Mouse (Mus musculus) megakaryocyte-erythroid progenitor cell, adult 5-6 weeks (primary cell): ENCODE results near the gene Wnt5b. TPM values are rescaled to one million over a fixed set of nuclear protein-coding genes. Genes with fewer than 3 reads are reported as not detected.
"Not testable (repeated sequence)": the region's sequence is repeated elsewhere in the genome, so short reads cannot be mapped to it uniquely, and the experiment has no call there.

Experiments
- ATAC-seq: replicated peaks from 2 replicates; pipeline ENCODE4 v1.8.0; 2016; ENCODE audit warnings: mild to moderate bottlenecking, inconsistent platforms; ENCODE audit not compliant: severe bottlenecking, poor library complexity, low FRiP score, low TSS enrichment
- total RNA-seq, 2 experiments: library from RNA; stranded (forward) in 1 of 2; stranded (reverse) in 1 of 2; fragments of 200-1000, 215-1000 nt in 1 of 2; fragments of >200 nt in 1 of 2; fragmentation: Nextera tagmentation in 1 of 2; gene quantifications; 2 replicates each; pipeline ENCODE4 v1.2.3; 2014 to 2017

The Wnt5b gene
- total RNA-seq, 2 experiments from 2014 or later: not detected

DNA sequence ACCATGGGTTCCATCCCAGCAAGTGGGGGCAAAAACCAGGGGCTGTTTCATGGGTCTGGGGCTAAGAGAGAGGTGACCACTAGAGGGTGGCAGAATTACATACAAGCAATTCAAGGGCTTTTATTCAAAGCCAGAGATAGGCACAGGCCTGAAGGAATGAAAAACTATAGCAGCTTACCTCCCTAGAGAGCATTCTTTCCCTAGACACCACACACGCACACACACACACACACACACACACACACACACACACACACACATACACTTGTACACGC, 76.4 kb downstream of the Wnt5b start:
- ATAC-seq: no peak

GRCm38 (mm10) chr6:119466921-119467784, 77.0 kb downstream of the Wnt5b start:
- no peak for ATAC-seq

- no peak for ATAC-seq
These were observed 78.0 kb downstream of the Wnt5b start for GRCm38 (mm10) chr6:119466161-119466560.

GRCm38 (mm10) chr6:119460391-119460790, 83.8 kb downstream of the Wnt5b start:
- ATAC-seq: no peak

DNA sequence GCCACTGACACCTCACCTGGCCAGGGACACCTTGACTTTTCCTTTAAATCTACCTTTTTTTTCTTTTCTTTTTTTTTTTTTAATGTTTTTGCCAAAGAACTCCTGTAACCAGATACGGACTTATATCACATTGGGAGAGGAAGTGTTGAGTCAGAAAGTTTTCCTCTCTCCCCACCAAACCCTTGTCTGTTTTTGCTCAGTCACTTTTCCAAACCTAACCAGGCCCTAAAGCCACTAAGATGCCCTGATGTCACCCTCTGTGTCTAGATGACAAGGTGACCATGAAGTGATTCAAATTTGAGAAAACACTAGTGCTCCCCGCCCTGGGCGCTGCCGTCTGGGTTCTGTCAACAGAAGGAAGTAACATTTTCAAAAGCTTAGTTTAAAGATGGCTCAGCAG, 85.1 kb downstream of the Wnt5b start:
- ATAC-seq: no peak

- ATAC-seq: no peak
These were observed 86.0 kb downstream of the Wnt5b start for GRCm38 (mm10) chr6:119458166-119458565.

GRCm38 (mm10) chr6:119451981-119452499, 92.1 kb downstream of the Wnt5b start:
- no peak for ATAC-seq

- ATAC-seq: peak; percentile 77
These were observed 92.9 kb downstream of the Wnt5b start for GRCm38 (mm10) chr6:119450965-119451943.

DNA sequence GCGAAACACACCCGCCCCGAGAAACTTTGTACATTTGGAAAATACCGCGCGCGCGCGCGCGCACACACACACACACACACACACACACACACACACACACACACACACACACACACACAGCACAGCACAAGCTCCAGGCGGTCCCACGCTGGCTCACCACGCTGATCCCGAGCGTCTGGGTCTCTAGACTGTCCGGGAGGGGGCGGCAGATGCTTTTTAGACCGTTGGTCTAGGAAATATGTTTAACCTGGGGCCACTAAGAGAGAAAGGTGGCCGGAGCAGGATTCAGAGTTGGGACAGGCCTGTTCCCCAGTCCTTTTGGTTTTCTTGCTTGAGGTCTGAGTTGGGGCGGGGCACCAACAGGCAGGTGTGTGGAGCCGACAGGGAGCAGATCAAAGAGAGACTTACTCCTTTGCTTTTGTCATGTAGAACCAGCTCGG, 95.1 kb downstream of the Wnt5b start:
- ATAC-seq: no peak; the same call in 1 of the 2 replicates

GRCm38 (mm10) chr6:119448321-119449059, 95.7 kb downstream of the Wnt5b start:
- no peak for ATAC-seq

GRCm38 (mm10) chr6:119445671-119446607, 98.2 kb downstream of the Wnt5b start:
- no peak for ATAC-seq

- ATAC-seq: peak; percentile 77
These were observed 100.2 kb downstream of the Wnt5b start for GRCm38 (mm10) chr6:119443742-119444645.

DNA sequence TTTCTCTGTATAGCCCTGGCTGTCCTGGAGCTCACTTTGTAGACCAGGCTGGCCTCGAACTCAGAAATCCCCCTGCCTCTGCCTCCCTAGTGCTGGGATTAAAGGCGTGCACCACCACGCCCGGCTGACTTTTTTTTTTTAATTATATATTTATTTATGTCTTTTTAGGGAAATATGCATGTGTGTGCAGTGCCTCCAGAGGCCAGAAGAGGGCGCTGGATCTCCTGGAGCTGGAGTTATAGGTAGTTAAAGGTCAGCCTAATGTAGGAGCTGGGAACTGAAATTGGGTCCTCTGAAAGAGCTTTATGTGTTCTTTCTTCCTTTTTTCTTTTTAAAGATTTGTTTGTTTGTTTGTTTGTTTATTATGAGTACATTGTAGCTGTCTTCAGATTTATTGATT, 101.4 kb downstream of the Wnt5b start:
- ATAC-seq: not testable (repeated sequence)

DNA sequence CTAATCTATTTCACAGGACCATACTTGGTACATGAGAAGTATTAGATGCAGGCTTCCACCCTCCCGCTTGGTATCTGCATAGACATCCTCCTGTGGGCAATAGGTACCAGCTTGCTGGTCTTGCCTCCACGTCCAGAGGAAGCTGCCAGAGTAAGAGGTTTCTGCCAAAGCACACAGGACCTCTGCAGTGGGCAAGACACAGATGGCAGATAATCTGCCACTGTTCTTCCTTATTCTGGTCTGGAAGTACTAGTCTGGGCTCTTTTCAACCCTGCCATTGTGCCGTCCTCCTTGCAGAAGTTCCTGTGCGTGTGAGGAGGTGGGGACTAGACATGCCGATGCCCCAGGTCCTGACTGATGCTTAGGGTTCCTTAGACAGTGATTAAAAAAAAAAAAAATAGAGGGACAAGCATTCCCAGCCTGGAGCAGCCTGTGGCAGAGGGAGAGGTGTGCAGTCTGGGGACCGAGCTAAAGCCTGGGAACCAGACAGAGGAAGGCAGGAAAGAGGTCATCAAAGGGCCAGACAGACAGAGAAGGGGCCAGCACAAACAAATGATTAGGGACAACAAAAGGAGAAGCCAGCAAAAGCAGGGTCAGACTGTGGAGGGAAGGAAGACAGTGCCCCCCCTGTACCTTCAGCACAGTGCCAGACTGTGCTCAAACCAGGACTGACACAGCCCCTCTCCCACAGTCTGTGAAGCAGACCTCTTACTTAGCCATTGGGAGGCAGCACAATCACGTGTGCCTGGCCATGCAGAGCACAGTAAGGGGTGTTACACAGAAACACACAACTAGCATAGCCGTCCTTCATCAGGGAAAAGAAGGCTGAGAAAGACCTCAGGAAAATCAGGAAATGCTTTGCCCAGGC, 106.0 kb downstream of the Wnt5b start:
- ATAC-seq: peak; percentile 21; the same call in 1 of the 2 replicates

- no peak for ATAC-seq
These were observed 109.8 kb downstream of the Wnt5b start for GRCm38 (mm10) chr6:119434394-119434793.

GRCm38 (mm10) chr6:119431751-119432324, 112.3 kb downstream of the Wnt5b start:
- ATAC-seq: no peak
